Mouse (Mus musculus): ENCODE measurements at regions not wholly inside any gene's neighbourhood (a gene's known extent, or its start where the extent isn't known, plus 50 kb on each side); places are given as distances from the start of the nearest gene placed in this dataset.

GRCm38 (mm10) chr3:38297499-38297898 is 187.1 kb downstream of the Ankrd50 start:
- Histone ChIP-seq H3K9me3 (ENCODE audit: low read length) (no peaks in the 10 kb centered on the region), H3K27me3 (ENCODE audit: insufficient read depth, low read length) (no peaks in the 10 kb centered on the region), H3K9ac (no peak overlapping the region), H3K4me3 (ENCODE audit: low read depth, low read length) (no peak overlapping the region), H3K36me3 (ENCODE audit: insufficient read depth) (no peaks in the 10 kb centered on the region), H3K27ac (ENCODE audit: low read depth, low read length) (no peak overlapping the region), H3K4me2 (ENCODE audit: low read depth) (no peak overlapping the region), H3K4me1 (ENCODE audit: insufficient read depth) (peaks cover 6% of the 10 kb centered on the region; the same call in 1 of the 2 replicates)
- DNase-seq (no peak), ATAC-seq (no peak)
- TF ChIP-seq CTCF (IDR thresholded peaks at IDR 0.05; ENCODE audit: low read depth) = no peak
- 83% methylated on average over 2 of the region's 2 CpGs for WGBS

DNA sequence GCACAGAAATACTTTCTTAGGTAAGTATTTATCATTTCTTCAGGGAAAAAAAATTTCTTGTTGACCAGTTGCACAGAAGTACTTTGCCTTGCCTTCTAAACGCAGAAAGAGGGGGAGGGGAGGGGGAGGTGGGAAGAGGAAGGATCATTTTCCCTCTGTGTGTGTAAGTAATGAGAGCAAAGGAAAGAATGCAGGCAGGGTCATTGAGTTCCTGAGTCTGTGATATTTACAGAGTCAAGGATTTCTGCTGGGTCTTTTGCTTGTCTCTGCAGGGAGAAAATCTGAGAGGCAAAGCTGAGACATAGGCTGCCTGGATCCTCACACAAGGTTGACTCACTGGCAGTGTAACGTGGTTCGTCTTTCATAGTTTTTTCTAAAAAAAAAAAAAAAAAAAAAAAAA is 195.6 kb downstream of the Ankrd50 start:
- H3K4me1 ChIP-seq (ENCODE audit: insufficient read depth) = no peaks in the 10 kb centered on the region
- H3K27ac ChIP-seq (ENCODE audit: low read depth, low read length) = no peak overlapping the region
- no peak for TF ChIP-seq CTCF (IDR thresholded peaks at IDR 0.05; ENCODE audit: low read depth)
- no peak overlapping the region for H3K9ac ChIP-seq
- ATAC-seq = no peak
- no peak for DNase-seq
- no peak overlapping the region for H3K4me2 ChIP-seq (ENCODE audit: low read depth)
- no peaks in the 10 kb centered on the region for H3K36me3 ChIP-seq (ENCODE audit: insufficient read depth)
- H3K9me3 ChIP-seq (ENCODE audit: low read length) = no peaks in the 10 kb centered on the region
- 61% methylated on average over 3 of the region's 3 CpGs for WGBS
- no peak overlapping the region for H3K4me3 ChIP-seq (ENCODE audit: low read depth, low read length)
- H3K27me3 ChIP-seq (ENCODE audit: insufficient read depth, low read length) = no peaks in the 10 kb centered on the region

DNA sequence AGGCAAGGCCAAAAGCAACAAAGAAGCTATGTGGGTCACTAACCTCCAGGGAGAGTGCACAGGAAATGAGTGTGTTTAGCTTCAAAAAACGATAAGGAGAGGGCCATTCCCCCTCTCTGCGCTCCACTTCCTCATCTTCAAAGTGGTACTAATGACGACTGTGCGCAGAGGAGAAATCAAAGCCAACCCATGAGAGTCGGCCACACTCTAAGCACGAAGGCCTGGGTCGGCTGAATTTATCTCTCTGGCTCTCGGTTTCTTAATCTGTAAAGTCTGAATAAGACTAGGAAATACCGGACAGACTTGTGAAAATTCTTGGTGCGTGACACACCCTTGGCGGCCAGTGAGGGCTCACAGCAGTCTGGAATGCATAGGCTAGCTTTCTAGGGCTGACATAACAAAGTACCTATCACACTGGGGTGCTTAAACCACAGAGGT is 200.9 kb downstream of the Ankrd50 start:
- Histone ChIP-seq H3K9me3 (ENCODE audit: low read length) (no peaks in the 10 kb centered on the region), H3K4me1 (ENCODE audit: insufficient read depth) (no peaks in the 10 kb centered on the region), H3K9ac (no peak overlapping the region), H3K4me3 (ENCODE audit: low read depth, low read length) (no peak overlapping the region), H3K27ac (ENCODE audit: low read depth, low read length) (no peak overlapping the region), H3K27me3 (ENCODE audit: insufficient read depth, low read length) (no peaks in the 10 kb centered on the region), H3K4me2 (ENCODE audit: low read depth) (no peak overlapping the region), H3K36me3 (ENCODE audit: insufficient read depth) (no peaks in the 10 kb centered on the region)
- ATAC-seq (no peak), DNase-seq (no peak)
- no peak for TF ChIP-seq CTCF (IDR thresholded peaks at IDR 0.05; ENCODE audit: low read depth)
- 78% methylated on average over 11 of the region's 11 CpGs for WGBS

DNA sequence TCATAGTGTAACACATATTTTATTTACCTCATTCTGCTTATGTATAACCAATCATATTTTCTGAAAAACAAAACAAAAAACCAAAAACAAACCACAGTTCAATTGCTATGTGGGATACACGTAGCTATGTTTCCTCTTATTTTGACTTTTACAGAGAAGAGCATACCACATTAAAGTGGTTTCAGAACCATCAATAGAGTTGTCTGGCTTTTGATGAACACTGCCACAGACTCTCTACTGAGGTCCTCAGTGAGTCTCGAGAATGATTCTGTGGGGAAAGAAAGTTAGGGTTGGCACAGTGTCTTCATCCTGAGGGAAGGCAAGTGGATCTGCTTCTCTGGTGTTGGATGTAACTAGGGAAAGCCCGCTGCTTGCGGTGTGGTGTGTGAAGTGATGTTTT is 201.8 kb downstream of the Ankrd50 start:
- H3K4me2 ChIP-seq (ENCODE audit: low read depth) = no peak overlapping the region
- no peaks in the 10 kb centered on the region for H3K9me3 ChIP-seq (ENCODE audit: low read length)
- WGBS = 89% methylated on average over 4 of the region's 4 CpGs
- no peak overlapping the region for H3K27ac ChIP-seq (ENCODE audit: low read depth, low read length)
- H3K9ac ChIP-seq = no peak overlapping the region
- H3K4me3 ChIP-seq (ENCODE audit: low read depth, low read length) = no peak overlapping the region
- no peak for ATAC-seq
- H3K27me3 ChIP-seq (ENCODE audit: insufficient read depth, low read length) = no peaks in the 10 kb centered on the region
- no peak for TF ChIP-seq CTCF (IDR thresholded peaks at IDR 0.05; ENCODE audit: low read depth)
- no peaks in the 10 kb centered on the region for H3K4me1 ChIP-seq (ENCODE audit: insufficient read depth)
- no peaks in the 10 kb centered on the region for H3K36me3 ChIP-seq (ENCODE audit: insufficient read depth)
- DNase-seq = no peak

DNA sequence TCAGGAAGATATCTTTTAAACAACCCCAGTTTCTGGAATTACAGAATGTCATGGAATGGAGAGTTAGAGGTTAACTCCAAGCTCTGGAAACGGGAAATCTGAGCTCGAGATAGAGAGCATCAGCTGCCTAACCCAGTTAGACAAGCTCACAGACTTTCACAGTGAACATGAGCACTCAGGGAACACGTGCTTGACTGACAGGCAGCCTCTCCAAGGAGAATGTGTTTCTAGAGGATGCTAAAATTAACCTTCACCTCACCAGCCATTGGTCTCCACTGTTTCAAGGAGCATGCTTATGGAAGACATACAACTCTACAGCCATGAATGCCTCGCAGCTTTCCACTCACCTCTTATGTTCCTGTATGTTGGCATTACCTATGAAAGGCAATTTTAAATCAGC is 203.0 kb downstream of the Ankrd50 start:
- ATAC-seq = peak; percentile 51
- no peak for DNase-seq
- TF ChIP-seq CTCF (IDR thresholded peaks at IDR 0.05; ENCODE audit: low read depth) = no peak
- H3K36me3 ChIP-seq (ENCODE audit: insufficient read depth) = no peaks in the 10 kb centered on the region
- WGBS = 69% methylated on average over 4 of the region's 4 CpGs
- H3K9ac ChIP-seq = no peak overlapping the region
- no peaks in the 10 kb centered on the region for H3K27me3 ChIP-seq (ENCODE audit: insufficient read depth, low read length)
- no peak overlapping the region for H3K4me3 ChIP-seq (ENCODE audit: low read depth, low read length)
- no peak overlapping the region for H3K4me2 ChIP-seq (ENCODE audit: low read depth)
- no peaks in the 10 kb centered on the region for H3K4me1 ChIP-seq (ENCODE audit: insufficient read depth)
- no peaks in the 10 kb centered on the region for H3K9me3 ChIP-seq (ENCODE audit: low read length)
- H3K27ac ChIP-seq (ENCODE audit: low read depth, low read length) = no peak overlapping the region

GRCm38 (mm10) chr3:38280876-38281275 is 203.8 kb downstream of the Ankrd50 start:
- no peak for TF ChIP-seq CTCF (IDR thresholded peaks at IDR 0.05; ENCODE audit: low read depth)
- Histone ChIP-seq H3K9me3 (ENCODE audit: low read length) (no peaks in the 10 kb centered on the region), H3K4me3 (ENCODE audit: low read depth, low read length) (no peak overlapping the region), H3K4me2 (ENCODE audit: low read depth) (no peak overlapping the region), H3K4me1 (ENCODE audit: insufficient read depth) (no peaks in the 10 kb centered on the region), H3K9ac (no peak overlapping the region), H3K27ac (ENCODE audit: low read depth, low read length) (no peak overlapping the region), H3K27me3 (ENCODE audit: insufficient read depth, low read length) (no peaks in the 10 kb centered on the region), H3K36me3 (ENCODE audit: insufficient read depth) (no peaks in the 10 kb centered on the region)
- ATAC-seq = no peak
- no peak for DNase-seq
- whole genome bisulfite sequencing = 62% methylated on average over 6 of the region's 6 CpGs

DNA sequence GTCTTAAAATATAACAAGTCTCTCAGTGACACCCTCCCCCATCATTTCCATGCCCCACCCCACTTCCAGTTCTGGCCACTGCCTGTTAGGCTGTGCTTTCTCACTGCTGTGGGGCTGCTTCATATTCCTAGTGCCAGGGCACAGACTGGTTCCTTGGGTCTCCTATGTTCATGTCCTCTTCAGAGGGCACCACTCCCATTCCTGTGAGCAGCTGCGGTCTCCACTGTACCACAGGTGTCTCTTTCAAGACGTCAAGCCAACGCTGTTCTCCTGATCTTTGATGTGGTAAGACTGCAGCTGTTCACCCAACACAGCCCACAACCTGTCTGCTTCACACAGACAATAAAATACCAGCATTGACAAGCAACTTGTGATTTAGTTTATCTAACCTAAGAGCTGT is 204.5 kb downstream of the Ankrd50 start:
- TF ChIP-seq CTCF (IDR thresholded peaks at IDR 0.05; ENCODE audit: low read depth) = no peak
- Histone ChIP-seq H3K4me1 (ENCODE audit: insufficient read depth) (no peaks in the 10 kb centered on the region), H3K27me3 (ENCODE audit: insufficient read depth, low read length) (no peaks in the 10 kb centered on the region), H3K36me3 (ENCODE audit: insufficient read depth) (no peaks in the 10 kb centered on the region), H3K27ac (ENCODE audit: low read depth, low read length) (no peak overlapping the region), H3K9me3 (ENCODE audit: low read length) (no peaks in the 10 kb centered on the region), H3K4me2 (ENCODE audit: low read depth) (no peak overlapping the region), H3K4me3 (ENCODE audit: low read depth, low read length) (no peak overlapping the region), H3K9ac (no peak overlapping the region)
- ATAC-seq = no peak
- WGBS = 90% methylated on average over 3 of the region's 3 CpGs
- DNase-seq = no peak
